Mouse (Mus musculus): Measurements from ENCODE around the gene Lrrc59. TPM values are rescaled to one million over a fixed set of nuclear protein-coding genes. Genes with fewer than 3 reads are reported as not detected.

The Lrrc59 gene
- polyA plus RNA-seq, 1 experiment = 46.3 TPM

GRCm38 (mm10) chr11:94653663-94654436 lies 24.3 kb downstream of the Lrrc59 start, which contains the start of the genes Mrpl27 and Eme1:
Gene Mrpl27 (plus strand): TSS chr11:94653767.
Gene Eme1 (minus strand): TSS chr11:94653964.
- Histone ChIP-seq H3K4me3 (replicated peaks; ENCODE audit: extremely low read depth, low read depth, low read length) (peak within 1 kb of the TSS; percentile 96), H3K4me1 (ENCODE audit: control insufficient read depth, insufficient read depth, low read length) (peaks cover 2% of the 10 kb centered on the region)
- peak; percentile 95 for DNase-seq
- peak; percentile 49; the same call in 1 of the 2 replicates for TF ChIP-seq POLR2A (IDR thresholded peaks at IDR 0.05; ENCODE audit: borderline replicate concordance, extremely low read depth, low read depth, low read length)
- TF ChIP-seq CTCF (IDR thresholded peaks at IDR 0.05; ENCODE audit: insufficient read depth, low read length) = no peak
- WGBS = under 1% methylated on average over 32 of the region's 32 CpGs

GRCm38 (mm10) chr11:94661344-94661743 lies 31.8 kb downstream of the Lrrc59 start:
- Histone ChIP-seq H3K4me3 (replicated peaks; ENCODE audit: extremely low read depth, low read depth, low read length) (no peak overlapping the region), H3K4me1 (ENCODE audit: control insufficient read depth, insufficient read depth, low read length) (0 out of 2 replicates have a peak, but pooled peaks cover 6% of the 10 kb centered on the region)
- WGBS = 42% methylated on average over 1 of the region's 1 CpGs
- TF ChIP-seq POLR2A (IDR thresholded peaks at IDR 0.05; ENCODE audit: borderline replicate concordance, extremely low read depth, low read depth, low read length) = no peak
- no peak for TF ChIP-seq CTCF (IDR thresholded peaks at IDR 0.05; ENCODE audit: insufficient read depth, low read length)
- DNase-seq = no peak

GRCm38 (mm10) chr11:94665281-94665680 lies 35.7 kb downstream of the Lrrc59 start:
- Histone ChIP-seq H3K4me1 (ENCODE audit: control insufficient read depth, insufficient read depth, low read length) (0 out of 2 replicates have a peak, but pooled peaks cover 6% of the 10 kb centered on the region), H3K4me3 (replicated peaks; ENCODE audit: extremely low read depth, low read depth, low read length) (no peak overlapping the region)
- DNase-seq = no peak
- TF ChIP-seq POLR2A (IDR thresholded peaks at IDR 0.05; ENCODE audit: borderline replicate concordance, extremely low read depth, low read depth, low read length) (no peak), CTCF (IDR thresholded peaks at IDR 0.05; ENCODE audit: insufficient read depth, low read length) (no peak)
- 81% methylated on average over 6 of the region's 6 CpGs for WGBS

DNA sequence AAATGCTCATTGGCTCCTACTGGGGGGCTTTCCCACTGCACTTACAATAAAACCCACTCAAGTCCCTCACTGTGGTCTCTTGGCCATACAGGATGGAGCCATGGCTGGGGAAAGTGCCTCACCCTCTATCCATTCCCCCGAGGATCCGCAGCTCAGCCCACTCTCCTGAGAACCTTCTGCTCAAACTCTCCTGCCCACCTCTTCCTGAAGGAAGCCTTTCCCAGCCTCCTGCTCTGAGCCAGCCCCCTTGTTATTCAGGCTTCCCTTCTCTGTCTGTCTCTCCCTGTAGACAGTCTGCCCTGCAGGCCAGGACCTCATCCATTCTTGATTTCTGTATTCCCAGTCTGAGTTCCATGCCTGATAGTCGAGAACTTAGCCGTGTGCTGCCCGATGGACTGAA lies 45.4 kb downstream of the Lrrc59 start:
- WGBS = 78% methylated on average over 5 of the region's 5 CpGs
- H3K4me3 ChIP-seq (replicated peaks; ENCODE audit: extremely low read depth, low read depth, low read length) = no peak overlapping the region
- peaks cover 4% of the 10 kb centered on the region for H3K4me1 ChIP-seq (ENCODE audit: control insufficient read depth, insufficient read depth, low read length)
- no peak for DNase-seq
- TF ChIP-seq CTCF (IDR thresholded peaks at IDR 0.05; ENCODE audit: insufficient read depth, low read length) (no peak), POLR2A (IDR thresholded peaks at IDR 0.05; ENCODE audit: borderline replicate concordance, extremely low read depth, low read depth, low read length) (no peak)

DNA sequence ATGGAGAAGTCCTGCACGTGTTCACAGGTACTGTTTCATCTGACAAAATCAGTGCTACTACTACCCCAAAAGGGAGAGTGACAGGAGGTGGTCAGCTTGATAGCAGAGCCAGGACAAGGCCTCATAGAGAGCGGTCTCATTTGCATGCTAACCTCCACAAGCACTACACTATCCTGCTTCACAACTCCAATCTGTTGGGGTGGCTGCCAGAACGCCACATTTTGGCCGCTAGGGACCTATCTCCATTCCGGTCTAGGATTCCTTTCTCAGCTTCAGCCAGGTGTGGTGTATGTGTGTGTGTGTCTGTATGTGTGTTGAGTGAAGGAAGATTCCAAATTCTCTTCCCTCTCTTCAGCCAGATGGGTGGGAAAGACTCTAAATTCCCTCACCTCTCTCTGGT lies 45.9 kb downstream of the Lrrc59 start:
- DNase-seq = no peak
- WGBS = 76% methylated on average over 5 of the region's 5 CpGs
- Histone ChIP-seq H3K4me3 (replicated peaks; ENCODE audit: extremely low read depth, low read depth, low read length) (no peak overlapping the region), H3K4me1 (ENCODE audit: control insufficient read depth, insufficient read depth, low read length) (peaks cover 4% of the 10 kb centered on the region)
- TF ChIP-seq POLR2A (IDR thresholded peaks at IDR 0.05; ENCODE audit: borderline replicate concordance, extremely low read depth, low read depth, low read length) = no peak
- TF ChIP-seq CTCF (IDR thresholded peaks at IDR 0.05; ENCODE audit: insufficient read depth, low read length) = no peak

- DNase-seq = no peak
Observed at GRCm38 (mm10) chr11:94676308-94676707, 46.7 kb downstream of the Lrrc59 start.

GRCm38 (mm10) chr11:94676754-94677606 lies 47.4 kb downstream of the Lrrc59 start, which contains the start of gene Xylt2:
Gene Xylt2 (minus strand): TSS chr11:94677515.
- peak within 1 kb of the TSS; percentile 95 for H3K4me3 ChIP-seq (replicated peaks; ENCODE audit: extremely low read depth, low read depth, low read length)
- DNase-seq = peak; percentile 93
- H3K4me1 ChIP-seq (ENCODE audit: control insufficient read depth, insufficient read depth, low read length) = peaks cover 4% of the 10 kb centered on the region
- under 1% methylated on average over 79 of the region's 82 CpGs for WGBS
- TF ChIP-seq CTCF (IDR thresholded peaks at IDR 0.05; ENCODE audit: insufficient read depth, low read length) = no peak
- peak; percentile 70; the same call in 1 of the 2 replicates for TF ChIP-seq POLR2A (IDR thresholded peaks at IDR 0.05; ENCODE audit: borderline replicate concordance, extremely low read depth, low read depth, low read length)

More at GRCm38 (mm10) chr11:94676308-94676707, 46.7 kb downstream of the Lrrc59 start:
- Histone ChIP-seq H3K4me1 (ENCODE audit: control insufficient read depth, insufficient read depth, low read length) (peaks cover 4% of the 10 kb centered on the region), H3K4me3 (replicated peaks; ENCODE audit: extremely low read depth, low read depth, low read length) (peak overlapping the region; percentile 95)
- no peak for TF ChIP-seq CTCF (IDR thresholded peaks at IDR 0.05; ENCODE audit: insufficient read depth, low read length)
- TF ChIP-seq POLR2A (IDR thresholded peaks at IDR 0.05; ENCODE audit: borderline replicate concordance, extremely low read depth, low read depth, low read length) = no peak
- 47% methylated on average over 4 of the region's 4 CpGs for WGBS

DNA sequence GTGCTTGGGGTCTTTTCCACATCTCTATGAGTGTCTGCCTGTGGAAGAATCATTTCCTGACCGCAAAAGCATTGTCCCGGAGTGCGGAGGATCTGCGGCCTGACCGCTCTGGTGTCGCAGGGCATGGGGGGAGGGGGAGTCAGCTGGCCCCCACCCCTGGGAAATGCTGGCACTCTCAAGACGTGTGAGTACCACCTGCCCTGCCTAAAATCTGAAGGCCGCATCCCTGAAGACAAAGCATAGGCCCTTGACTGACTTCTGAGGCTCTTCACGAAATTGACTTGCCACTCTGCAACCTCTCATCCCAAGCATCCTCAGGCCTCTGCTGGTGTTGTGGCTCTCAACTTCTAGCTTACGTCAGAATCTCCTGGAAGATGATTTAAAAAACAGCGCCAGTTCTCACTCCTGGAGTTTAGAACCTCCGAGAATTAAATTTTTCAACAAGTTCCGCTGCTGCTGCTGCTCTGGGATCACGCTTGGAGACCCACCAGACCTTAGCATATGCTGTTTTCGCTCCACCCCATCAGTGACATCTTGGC lies 48.1 kb downstream of the Lrrc59 start:
- no peak for TF ChIP-seq CTCF (IDR thresholded peaks at IDR 0.05; ENCODE audit: insufficient read depth, low read length)
- TF ChIP-seq POLR2A (IDR thresholded peaks at IDR 0.05; ENCODE audit: borderline replicate concordance, extremely low read depth, low read depth, low read length) = no peak
- DNase-seq = no peak
- WGBS = 33% methylated on average over 15 of the region's 15 CpGs
- Histone ChIP-seq H3K4me1 (ENCODE audit: control insufficient read depth, insufficient read depth, low read length) (peaks cover 4% of the 10 kb centered on the region), H3K4me3 (replicated peaks; ENCODE audit: extremely low read depth, low read depth, low read length) (peak overlapping the region; percentile 59)

DNA sequence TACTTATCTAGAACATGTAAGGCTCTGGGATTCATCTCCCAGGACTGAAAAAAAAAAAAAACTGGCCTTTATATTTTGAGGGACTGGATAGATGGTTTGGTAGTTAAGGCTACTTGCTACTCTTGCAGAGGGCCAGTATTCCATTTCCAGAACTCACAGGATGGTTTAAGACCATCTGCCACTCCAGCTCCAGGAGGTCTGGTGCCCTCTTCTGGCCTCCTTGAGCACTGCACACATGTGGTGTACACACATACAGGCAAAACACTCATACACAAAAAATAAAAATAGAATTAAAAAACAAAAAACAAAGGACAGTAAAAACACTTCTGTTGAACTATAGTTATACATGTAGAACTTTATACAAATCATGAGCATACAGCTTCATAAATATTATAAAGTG lies 51.1 kb downstream of the Lrrc59 start:
- DNase-seq = no peak

More for the DNA sequence above, 51.1 kb downstream of the Lrrc59 start:
- H3K4me1 ChIP-seq (ENCODE audit: control insufficient read depth, insufficient read depth, low read length) = peaks cover 2% of the 10 kb centered on the region; the same call in 1 of the 2 replicates
- H3K4me3 ChIP-seq (replicated peaks; ENCODE audit: extremely low read depth, low read depth, low read length) = no peak overlapping the region
- peak; percentile 9; the same call in 1 of the 2 replicates for TF ChIP-seq CTCF (IDR thresholded peaks at IDR 0.05; ENCODE audit: insufficient read depth, low read length)
- TF ChIP-seq POLR2A (IDR thresholded peaks at IDR 0.05; ENCODE audit: borderline replicate concordance, extremely low read depth, low read depth, low read length) = no peak

All from lung, adult 2 months (tissue).